Mouse (Mus musculus) midbrain, embryonic 16.5 days (tissue): Measurements from ENCODE around the gene Nrf1. TPM values are rescaled to one million over a fixed set of nuclear protein-coding genes. Genes with fewer than 3 reads are reported as not detected.

ENCODE experiments used
- ATAC-seq: fragments of 200-750 bp; cut with Nextera tagmentation; 2 replicates; pipeline ENCODE4 v1.8.0; 2017; ENCODE audit warnings: moderate TSS enrichment
- H3K27ac ChIP-seq: fragments of 300-500 bp; sonication (generic); 2 replicates; pipeline ENCODE4 v1.5.1; 2014; ENCODE audit warnings: mild to moderate bottlenecking, low read length, mixed read lengths
- H3K27me3 ChIP-seq: fragments of 300-500 bp; sonication (generic); 2 replicates; pipeline ENCODE4 v1.6.1; 2014; ENCODE audit warnings: low read depth, low read length, mixed read lengths; ENCODE audit not compliant: control insufficient read depth, insufficient read depth
- H3K36me3 ChIP-seq: fragments of 300-500 bp; sonication (generic); 2 replicates; pipeline ENCODE4 v1.6.1; 2014; ENCODE audit warnings: mild to moderate bottlenecking, low read length, moderate library complexity, mixed read lengths; ENCODE audit not compliant: control insufficient read depth, insufficient read depth
- H3K4me1 ChIP-seq: fragments of 300-500 bp; sonication (generic); 2 replicates; pipeline ENCODE4 v1.6.1; 2014; ENCODE audit warnings: mild to moderate bottlenecking, low read length, mixed read lengths; ENCODE audit not compliant: control insufficient read depth, insufficient read depth
- H3K4me2 ChIP-seq: fragments of 300-500 bp; sonication (generic); 2 replicates; pipeline ENCODE4 v1.6.1; 2014; ENCODE audit warnings: mild to moderate bottlenecking, low read length, mixed read lengths
- H3K4me3 ChIP-seq: fragments of 300-500 bp; sonication (generic); 2 replicates; pipeline ENCODE4 v1.5.1; 2014; ENCODE audit warnings: low read depth, mild to moderate bottlenecking, low read length, moderate library complexity, mixed read lengths
- H3K9ac ChIP-seq: fragments of 300-500 bp; sonication (generic); 2 replicates; pipeline ENCODE4 v1.6.1; 2014; ENCODE audit warnings: low read depth, low read length, mixed read lengths
- H3K9me3 ChIP-seq: fragments of 300-500 bp; sonication (generic); replicated peaks from 2 replicates; pipeline ENCODE4 v1.6.1; 2014; ENCODE audit warnings: mild to moderate bottlenecking, low read length, mixed read lengths; ENCODE audit not compliant: control insufficient read depth, poor library complexity, severe bottlenecking
- WGBS: fragments of 180-500 bp; shearing (Covaris S2); extraction: QIAGEN DNeasy Blood & Tissue Kit; methylation state at CpG from one replicate; pipeline ENCODE4 v1.1.7; 2014; 5-methylcytosine and 5-hydroxymethylcytosine counted together
- microRNA counts: library from miRNA; unstranded; fragments of <30 nt; microRNA quantifications from one replicate; lab custom pipeline; 2016
- microRNA-seq: library from miRNA; unstranded; fragments of <30 nt; microRNA quantifications from one replicate; pipeline ENCODE4, GENCODE M21; 2017
- polyA plus RNA-seq: library from polyadenylated mRNA; unstranded; fragments of >200 nt; fragmentation: Nextera tagmentation; extraction: Ambion mirVana; gene quantifications from 2 replicates; pipeline ENCODE4 v1.2.1, GENCODE M21; 2015

Nrf1 gene
- polyA plus RNA-seq, 1 experiment from 2014 or later, result 33.8 TPM

GRCm38 (mm10) chr6:30179046-30179445 is 131.3 kb downstream of the Nrf1 start:
- Histone ChIP-seq H3K27me3 (peaks cover 52% of the 10 kb centered on the region), H3K9me3 (0 out of 2 replicates have a peak, but pooled peaks cover 4% of the 10 kb centered on the region), H3K4me3 (no peak overlapping the region), H3K9ac (no peak overlapping the region), H3K4me2 (no peak overlapping the region), H3K4me1 (peaks cover 8% of the 10 kb centered on the region), H3K36me3 (no peaks in the 10 kb centered on the region), H3K27ac (no peak overlapping the region)
- no peak for ATAC-seq
- WGBS, result 23% methylated on average over 11 of the region's 11 CpGs

GRCm38 (mm10) chr6:30180321-30180720 is 132.5 kb downstream of the Nrf1 start:
- Histone ChIP-seq H3K27me3 (peaks cover 44% of the 10 kb centered on the region), H3K36me3 (no peaks in the 10 kb centered on the region), H3K9me3 (0 out of 2 replicates have a peak, but pooled peaks cover 4% of the 10 kb centered on the region), H3K4me2 (no peak overlapping the region), H3K9ac (no peak overlapping the region), H3K27ac (no peak overlapping the region), H3K4me3 (no peak overlapping the region), H3K4me1 (peaks cover 5% of the 10 kb centered on the region; the same call in 1 of the 2 replicates)
- WGBS, result 34% methylated on average over 2 of the region's 2 CpGs
- ATAC-seq, result no peak

- Histone ChIP-seq H3K27me3 (peaks cover 35% of the 10 kb centered on the region), H3K27ac (no peak overlapping the region), H3K36me3 (no peaks in the 10 kb centered on the region), H3K4me3 (no peak overlapping the region), H3K4me1 (no peaks in the 10 kb centered on the region), H3K9ac (no peak overlapping the region), H3K4me2 (no peak overlapping the region), H3K9me3 (0 out of 2 replicates have a peak, but pooled peaks cover 4% of the 10 kb centered on the region)
- 71% methylated on average over 6 of the region's 6 CpGs for WGBS
- no peak for ATAC-seq
These were observed 134.2 kb downstream of the Nrf1 start for GRCm38 (mm10) chr6:30182038-30182437.

GRCm38 (mm10) chr6:30183624-30184023 is 135.8 kb downstream of the Nrf1 start:
- 0 out of 2 replicates have a peak, but pooled peaks cover 4% of the 10 kb centered on the region for H3K9me3 ChIP-seq
- no peak overlapping the region for H3K4me2 ChIP-seq
- no peak overlapping the region for H3K27ac ChIP-seq
- H3K9ac ChIP-seq, result no peak overlapping the region
- no peaks in the 10 kb centered on the region for H3K4me1 ChIP-seq
- no peaks in the 10 kb centered on the region for H3K36me3 ChIP-seq
- H3K4me3 ChIP-seq, result no peak overlapping the region
- no peak for ATAC-seq
- H3K27me3 ChIP-seq, result peaks cover 31% of the 10 kb centered on the region
- 87% methylated on average over 4 of the region's 4 CpGs for WGBS

- Histone ChIP-seq H3K27me3 (no peaks in the 10 kb centered on the region), H3K36me3 (no peaks in the 10 kb centered on the region), H3K27ac (no peak overlapping the region), H3K9ac (no peak overlapping the region), H3K4me1 (no peaks in the 10 kb centered on the region), H3K9me3 (no peaks in the 10 kb centered on the region), H3K4me3 (no peak overlapping the region), H3K4me2 (no peak overlapping the region)
- no peak for ATAC-seq
- 85% methylated on average over 11 of the region's 11 CpGs for WGBS
These were observed 147.9 kb downstream of the Nrf1 start for GRCm38 (mm10) chr6:30195656-30196055.

GRCm38 (mm10) chr6:30196143-30196542 is 148.4 kb downstream of the Nrf1 start:
- Histone ChIP-seq H3K36me3 (no peaks in the 10 kb centered on the region), H3K4me1 (no peaks in the 10 kb centered on the region), H3K27ac (no peak overlapping the region), H3K9ac (no peak overlapping the region), H3K27me3 (no peaks in the 10 kb centered on the region), H3K4me3 (no peak overlapping the region), H3K4me2 (no peak overlapping the region), H3K9me3 (no peaks in the 10 kb centered on the region)
- WGBS, result 78% methylated on average over 8 of the region's 8 CpGs
- no peak for ATAC-seq

MicroRNAs within 50 kb of the gene (microRNA counts, 519-probe panel; counts per million panel counts)
- microRNA mmu-miR-182 (lab: Ali Mortazavi, UCI) (386 counts per million, percentile 18 among the panel's probes with 10 or more counts), microRNA mmu-miR-183 (lab: Ali Mortazavi, UCI) (1,954 counts per million, percentile 45 among the panel's probes with 10 or more counts), microRNA mmu-miR-96 (lab: Ali Mortazavi, UCI) (2,236 counts per million, percentile 64 among the panel's probes with 10 or more counts)

Small RNA genes within 50 kb of the gene (microRNA-seq; reads per million reads assigned to microRNA genes)
- gene Mir182 (529 reads per million, percentile 73 among the genes with 10 or more reads in this experiment), gene Mir183 (542 reads per million, percentile 73 among the genes with 10 or more reads in this experiment), gene Mir96 (189 reads per million, percentile 60 among the genes with 10 or more reads in this experiment)

Other genes starting within 250 kb of the Nrf1 start
- 4.2 and 4.4 TPM in 2 replicates for gene Strip2, start 131.0 kb upstream of the Nrf1 start, polyA plus RNA-seq